Mouse (Mus musculus): ENCODE measurements around the gene Gpc6.

The Gpc6 gene

GRCm38 (mm10) chr14:117871268-117871667 lies 946.2 kb downstream of the Gpc6 start:
- no peak for DNase-seq (ENCODE audit: low read depth)

- DNase-seq (ENCODE audit: low read depth), result peak; percentile 3
Measured at GRCm38 (mm10) chr14:117879313-117879712, 954.2 kb downstream of the Gpc6 start.

GRCm38 (mm10) chr14:117881112-117881511 lies 956.0 kb downstream of the Gpc6 start:
- no peak for DNase-seq (ENCODE audit: low read depth)

DNA sequence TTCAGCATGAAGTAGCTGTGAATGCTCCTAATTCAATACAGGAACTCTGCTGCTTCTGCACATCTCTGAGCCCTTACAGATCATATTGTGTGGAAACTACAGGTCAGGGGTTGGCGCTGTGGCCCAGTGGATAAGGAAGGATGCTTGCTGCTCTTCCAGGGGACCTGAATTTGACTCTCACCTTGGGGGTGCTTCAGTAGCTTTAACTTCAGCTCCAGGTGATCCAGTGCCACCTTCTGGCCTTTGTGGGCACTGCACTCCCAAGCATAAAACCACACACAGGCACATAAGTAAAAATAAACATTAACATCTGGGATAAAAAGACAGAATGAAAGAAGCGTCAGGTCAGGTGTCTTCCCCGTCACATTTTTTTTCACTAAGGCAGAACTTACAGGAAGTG lies 957.1 kb downstream of the Gpc6 start:
- DNase-seq (ENCODE audit: low read depth), result peak; percentile 53

- DNase-seq (ENCODE audit: low read depth), result peak; percentile 12
Measured at GRCm38 (mm10) chr14:117889653-117890052, 964.5 kb downstream of the Gpc6 start.

DNA sequence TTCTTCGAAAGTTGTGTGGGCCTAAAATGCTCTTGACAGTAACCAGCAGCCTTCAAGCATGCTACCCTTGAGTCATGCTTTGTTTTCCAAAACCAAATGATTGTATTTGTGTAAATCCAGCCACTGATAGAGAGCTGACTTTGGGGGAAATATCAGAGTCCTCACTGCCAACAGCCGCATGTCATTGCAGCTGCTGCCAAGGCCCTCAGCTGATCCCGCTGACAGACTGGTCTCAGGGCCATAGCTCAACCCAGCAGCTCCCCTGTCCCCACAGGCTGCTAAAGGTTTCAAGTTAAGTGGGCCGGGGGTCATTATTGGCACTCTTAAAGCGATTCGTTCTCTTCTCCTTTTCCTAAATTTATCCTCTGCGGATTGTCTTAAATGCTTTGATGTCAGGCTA lies 966.3 kb downstream of the Gpc6 start:
- DNase-seq (ENCODE audit: low read depth), result no peak

GRCm38 (mm10) chr14:117892026-117892425 lies 966.9 kb downstream of the Gpc6 start:
- no peak for DNase-seq (ENCODE audit: low read depth)

DNA sequence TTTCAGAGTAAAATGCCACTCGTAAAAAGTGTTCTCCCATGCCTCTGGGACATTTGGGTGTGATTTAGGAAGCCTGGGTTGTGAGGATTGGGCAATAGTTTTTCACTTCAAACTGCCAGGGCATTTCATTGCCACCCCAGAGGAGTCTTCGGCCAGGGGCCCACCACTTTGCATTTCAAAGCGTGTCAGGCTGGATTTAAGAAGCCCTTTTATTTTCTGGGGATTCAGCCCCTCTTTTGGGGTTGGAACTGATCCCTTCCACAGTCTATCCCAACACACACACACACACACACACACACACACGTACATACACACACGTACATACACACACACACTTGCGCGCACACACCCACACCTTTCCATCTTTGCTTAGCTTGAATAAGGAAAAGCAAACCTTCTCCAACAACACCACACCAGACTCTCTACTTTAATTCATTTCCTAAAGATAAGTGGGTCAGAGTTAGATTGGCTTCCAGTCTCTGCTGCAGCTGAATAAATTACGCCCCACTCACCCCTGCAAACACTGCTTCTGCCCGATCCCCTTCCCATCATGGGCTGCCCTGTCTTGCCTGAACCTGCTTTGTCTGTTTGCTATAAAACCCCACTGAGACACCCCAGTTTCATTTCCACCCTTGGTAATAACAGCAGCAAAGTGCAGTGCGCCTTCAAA lies 969.9 kb downstream of the Gpc6 start:
- no peak for DNase-seq (ENCODE audit: low read depth)

DNA sequence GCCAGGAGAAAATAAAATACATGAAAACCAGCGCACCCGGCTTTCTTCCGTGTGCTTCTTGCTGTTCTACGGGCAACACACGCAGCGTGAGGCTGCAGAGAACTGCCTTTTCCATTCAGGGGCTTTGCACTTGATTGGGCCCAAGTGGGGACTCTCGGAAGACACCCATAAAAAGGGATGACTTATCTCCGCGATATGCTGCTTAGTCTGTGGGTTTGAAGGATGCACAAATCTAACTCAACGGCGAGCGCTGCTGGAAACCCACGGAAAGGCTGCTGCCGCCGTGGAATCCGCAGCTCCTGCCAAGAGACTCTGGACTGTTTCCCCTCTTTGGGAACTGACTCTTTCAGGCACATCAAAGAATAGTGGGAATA lies 970.4 kb downstream of the Gpc6 start:
- no peak for DNase-seq (ENCODE audit: low read depth)

DNA sequence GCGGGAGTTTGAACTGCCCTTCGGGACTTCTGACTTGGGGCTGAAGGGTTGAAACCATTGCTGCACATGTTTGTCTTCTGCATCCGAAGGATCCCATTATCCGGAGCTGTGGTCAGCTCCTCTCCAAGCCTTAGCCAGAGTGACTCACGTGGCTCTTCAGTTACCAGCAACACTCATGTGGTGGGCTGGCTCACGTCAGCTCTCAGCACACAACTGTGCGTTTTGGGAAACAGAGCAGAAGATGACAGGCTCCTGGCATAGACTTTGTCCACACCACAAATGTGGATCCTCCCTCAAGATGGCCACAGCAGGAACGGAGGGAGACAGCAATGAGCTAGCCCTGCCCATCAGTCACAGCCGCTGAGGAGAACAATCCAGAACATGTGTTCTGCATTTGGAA lies 979.2 kb downstream of the Gpc6 start:
- DNase-seq (ENCODE audit: low read depth), result peak; percentile 59

GRCm38 (mm10) chr14:117905701-117906100 lies 980.6 kb downstream of the Gpc6 start:
- no peak for DNase-seq (ENCODE audit: low read depth)

- no peak for DNase-seq (ENCODE audit: low read depth)
Measured at GRCm38 (mm10) chr14:117906361-117906760, 981.2 kb downstream of the Gpc6 start.

- no peak for DNase-seq (ENCODE audit: low read depth)
Measured at GRCm38 (mm10) chr14:117908231-117908920, 983.3 kb downstream of the Gpc6 start.

- peak; percentile 62 for DNase-seq (ENCODE audit: low read depth)
Measured at GRCm38 (mm10) chr14:117909046-117909445, 983.9 kb downstream of the Gpc6 start.

DNA sequence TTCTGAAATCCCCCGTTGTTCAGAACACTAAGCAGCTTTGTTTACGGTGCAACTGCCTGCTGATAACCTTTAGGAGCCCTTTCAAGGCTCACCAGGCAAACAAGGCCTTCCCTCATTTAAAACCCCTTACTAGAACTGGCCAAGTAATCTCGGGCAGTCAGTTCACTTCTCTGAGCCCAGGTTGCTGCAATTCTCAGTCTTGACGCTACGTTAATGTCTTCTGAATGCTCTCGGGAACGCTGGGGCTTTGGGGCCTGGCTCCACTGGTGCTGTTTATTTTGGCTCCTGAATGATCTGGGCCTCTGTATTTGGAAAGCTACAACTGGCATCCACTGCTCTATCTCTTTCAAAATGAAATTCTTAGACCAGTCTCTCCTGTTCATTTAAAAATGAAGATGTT lies 985.2 kb downstream of the Gpc6 start:
- no peak for DNase-seq (ENCODE audit: low read depth)

GRCm38 (mm10) chr14:117912624-117913270 lies 987.6 kb downstream of the Gpc6 start:
- no peak for DNase-seq (ENCODE audit: low read depth)

GRCm38 (mm10) chr14:117916577-117916976 lies 991.5 kb downstream of the Gpc6 start:
- no peak for DNase-seq (ENCODE audit: low read depth)

DNA sequence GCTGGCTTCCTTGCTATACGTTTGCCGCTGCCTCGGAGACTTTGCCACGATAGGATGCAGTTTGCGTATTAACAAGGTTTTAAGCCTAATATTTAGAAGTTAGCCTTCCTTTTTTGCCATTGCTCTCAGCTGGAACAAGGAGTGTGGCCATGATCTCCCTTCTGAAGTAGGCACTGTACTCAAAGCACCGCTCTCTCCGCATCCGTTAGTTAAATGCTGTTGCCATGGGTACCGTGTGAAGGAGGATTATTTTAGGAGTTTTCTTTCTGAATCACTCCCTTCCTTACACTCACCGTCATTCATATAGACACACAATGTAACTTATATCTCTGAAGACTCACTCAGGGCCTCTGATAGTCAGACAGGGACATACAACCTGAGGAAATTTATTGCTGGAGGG lies 993.6 kb downstream of the Gpc6 start:
- no peak for DNase-seq (ENCODE audit: low read depth)

DNA sequence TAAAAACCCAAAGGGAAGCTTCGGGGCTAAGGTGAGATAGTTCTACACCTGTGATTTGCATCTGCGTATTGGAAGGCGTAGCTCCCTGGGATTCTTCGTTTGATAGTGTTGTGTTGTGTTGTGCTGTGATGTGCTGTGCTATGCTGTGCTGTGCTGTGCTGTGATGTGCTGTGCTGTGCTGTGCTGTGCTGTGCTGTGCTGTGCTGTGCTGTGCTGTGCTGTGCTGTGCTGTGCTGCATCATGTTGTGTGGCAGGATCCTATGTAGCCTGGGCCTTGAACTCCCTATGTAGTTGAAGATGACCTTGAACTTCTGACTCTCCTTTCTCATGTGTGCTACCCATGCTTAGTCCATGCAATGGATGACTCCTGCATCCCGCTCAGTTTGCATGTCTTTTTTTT lies 994.5 kb downstream of the Gpc6 start:
- no peak for DNase-seq (ENCODE audit: low read depth)

- no peak for DNase-seq (ENCODE audit: low read depth)
Measured at GRCm38 (mm10) chr14:117921393-117922014, 996.4 kb downstream of the Gpc6 start.

GRCm38 (mm10) chr14:117923667-117924066 lies 998.6 kb downstream of the Gpc6 start:
- no peak for DNase-seq (ENCODE audit: low read depth)

GRCm38 (mm10) chr14:117930105-117930847 lies 1005.2 kb downstream of the Gpc6 start:
- peak; percentile 67 for DNase-seq (ENCODE audit: low read depth)
